Mouse (Mus musculus) midbrain, embryonic 15.5 days (tissue): Measurements from ENCODE around the gene Vav3. TPM values are rescaled to one million over a fixed set of nuclear protein-coding genes. Genes with fewer than 3 reads are reported as not detected.

Experiments used
- ATAC-seq: fragments of 200-750 bp; cut with Nextera tagmentation; replicated peaks from 2 replicates; pipeline ENCODE4 v1.8.0; 2017; ENCODE audit warnings: moderate TSS enrichment
- H3K27ac ChIP-seq: fragments of 300-500 bp; sonication (generic); 2 replicates; pipeline ENCODE4 v1.5.1; 2015; ENCODE audit warnings: mild to moderate bottlenecking, inconsistent platforms
- H3K27me3 ChIP-seq: fragments of 300-500 bp; sonication (generic); replicated peaks from 2 replicates; pipeline ENCODE4 v1.6.1; 2015; ENCODE audit warnings: inconsistent platforms
- H3K36me3 ChIP-seq: fragments of 300-500 bp; sonication (generic); replicated peaks from 2 replicates; pipeline ENCODE4 v1.6.1; 2015; ENCODE audit warnings: inconsistent platforms
- H3K4me1 ChIP-seq: fragments of 300-500 bp; sonication (generic); 2 replicates; pipeline ENCODE4 v1.6.1; 2015; ENCODE audit warnings: inconsistent platforms
- H3K4me2 ChIP-seq: fragments of 300-500 bp; sonication (generic); 2 replicates; pipeline ENCODE4 v1.6.1; 2015; ENCODE audit warnings: inconsistent platforms, mild to moderate bottlenecking, moderate library complexity
- H3K4me3 ChIP-seq: fragments of 300-500 bp; sonication (generic); 2 replicates; pipeline ENCODE4 v1.5.1; 2015; ENCODE audit warnings: mild to moderate bottlenecking, inconsistent platforms
- H3K9ac ChIP-seq: fragments of 300-500 bp; sonication (generic); 2 replicates; pipeline ENCODE4 v1.6.1; 2015; ENCODE audit warnings: mild to moderate bottlenecking, inconsistent platforms
- H3K9me3 ChIP-seq: fragments of 300-500 bp; sonication (generic); 2 replicates; pipeline ENCODE4 v1.6.1; 2016; ENCODE audit warnings: inconsistent platforms
- WGBS: fragments of 180-500 bp; shearing (Covaris S2); methylation state at CpG from one replicate; pipeline ENCODE4 v1.1.7; 2015; ENCODE audit warnings: mixed read lengths; 5-methylcytosine and 5-hydroxymethylcytosine counted together
- polyA plus RNA-seq: library from polyadenylated mRNA; unstranded; fragments of >200 nt; fragmentation: Nextera tagmentation; extraction: Ambion mirVana; gene quantifications from 2 replicates; pipeline ENCODE4 v1.2.1, GENCODE M21; 2015

The Vav3 gene
- polyA plus RNA-seq, 1 experiment from 2014 or later, result 24.3 TPM

- Histone ChIP-seq H3K27me3 (no peaks in the 10 kb centered on the region), H3K4me2 (no peak overlapping the region), H3K9ac (no peak overlapping the region), H3K36me3 (no peaks in the 10 kb centered on the region), H3K4me3 (no peak overlapping the region), H3K4me1 (no peaks in the 10 kb centered on the region), H3K27ac (no peak overlapping the region), H3K9me3 (no peaks in the 10 kb centered on the region)
- 57% methylated on average over 2 of the region's 2 CpGs for WGBS
- ATAC-seq, result 0 out of 2 replicates have a peak, but pooled peaks have one; percentile 9
Measured at GRCm38 (mm10) chr3:109690566-109690965, 350.1 kb downstream of the Vav3 start.

GRCm38 (mm10) chr3:109692613-109693012 is 352.2 kb downstream of the Vav3 start:
- WGBS, result 84% methylated on average over 3 of the region's 3 CpGs
- Histone ChIP-seq H3K9me3 (no peaks in the 10 kb centered on the region), H3K4me3 (no peak overlapping the region), H3K4me2 (no peak overlapping the region), H3K27me3 (no peaks in the 10 kb centered on the region), H3K9ac (no peak overlapping the region), H3K27ac (no peak overlapping the region), H3K36me3 (no peaks in the 10 kb centered on the region), H3K4me1 (no peaks in the 10 kb centered on the region)
- ATAC-seq, result 0 out of 2 replicates have a peak, but pooled peaks have one; percentile 42

DNA sequence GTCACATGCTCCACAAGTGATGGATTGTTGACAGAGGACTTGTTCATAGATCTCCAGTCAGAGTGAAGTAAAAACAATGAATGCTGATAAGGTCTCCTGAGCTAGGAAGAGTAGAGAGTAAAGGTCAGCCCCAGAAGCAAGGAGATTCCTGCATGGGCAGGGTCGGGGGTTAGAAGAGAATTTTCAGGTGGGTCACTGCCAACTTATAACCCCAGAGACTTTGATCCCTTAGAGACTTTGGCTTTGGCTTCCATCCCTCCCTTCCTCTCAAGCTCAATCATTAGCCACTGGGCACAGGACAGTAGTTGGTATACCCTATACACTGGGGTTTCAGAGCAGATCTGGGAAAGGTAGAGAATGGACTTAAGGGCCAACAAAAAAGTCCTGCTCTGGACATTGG is 360.8 kb downstream of the Vav3 start:
- no peak overlapping the region for H3K27ac ChIP-seq
- H3K4me1 ChIP-seq, result no peaks in the 10 kb centered on the region
- H3K4me2 ChIP-seq, result no peak overlapping the region
- no peaks in the 10 kb centered on the region for H3K27me3 ChIP-seq
- no peaks in the 10 kb centered on the region for H3K36me3 ChIP-seq
- H3K9me3 ChIP-seq, result no peaks in the 10 kb centered on the region
- no peak for ATAC-seq
- H3K4me3 ChIP-seq, result no peak overlapping the region
- WGBS, result 94% methylated on average over 1 of the region's 1 CpGs
- no peak overlapping the region for H3K9ac ChIP-seq

- H3K9ac ChIP-seq, result no peak overlapping the region
- no peak overlapping the region for H3K4me2 ChIP-seq
- no peaks in the 10 kb centered on the region for H3K9me3 ChIP-seq
- no peaks in the 10 kb centered on the region for H3K4me1 ChIP-seq
- no peak overlapping the region for H3K4me3 ChIP-seq
- H3K36me3 ChIP-seq, result no peaks in the 10 kb centered on the region
- no peak overlapping the region for H3K27ac ChIP-seq
- WGBS, result 85% methylated on average over 2 of the region's 2 CpGs
- H3K27me3 ChIP-seq, result no peaks in the 10 kb centered on the region
- no peak for ATAC-seq
Measured at GRCm38 (mm10) chr3:109707786-109708460, 367.5 kb downstream of the Vav3 start.

DNA sequence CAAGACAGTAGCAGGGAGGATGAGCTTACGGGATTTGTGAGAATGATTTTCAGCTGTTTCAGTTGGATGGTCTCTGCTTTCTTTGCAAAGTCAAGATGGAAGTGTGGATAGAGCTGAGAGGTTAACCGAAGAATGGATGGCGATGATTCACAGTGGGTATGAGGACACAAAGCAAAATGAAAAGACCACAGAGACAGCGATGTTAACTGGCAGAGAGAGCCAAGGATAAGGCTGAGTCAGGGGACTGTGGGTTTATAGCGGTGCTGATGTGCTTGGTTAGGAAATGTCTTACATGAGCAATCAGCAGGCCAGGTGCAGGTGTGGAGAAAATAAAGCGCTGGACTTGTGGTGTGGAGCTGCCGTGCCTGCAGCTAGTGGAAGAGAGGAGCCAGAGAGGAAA is 371.3 kb downstream of the Vav3 start:
- no peaks in the 10 kb centered on the region for H3K27me3 ChIP-seq
- no peaks in the 10 kb centered on the region for H3K4me1 ChIP-seq
- H3K4me3 ChIP-seq, result no peak overlapping the region
- no peak overlapping the region for H3K4me2 ChIP-seq
- 92% methylated on average over 7 of the region's 7 CpGs for WGBS
- no peak for ATAC-seq
- no peak overlapping the region for H3K27ac ChIP-seq
- H3K9me3 ChIP-seq, result no peaks in the 10 kb centered on the region
- no peak overlapping the region for H3K9ac ChIP-seq
- no peaks in the 10 kb centered on the region for H3K36me3 ChIP-seq

GRCm38 (mm10) chr3:109714476-109714875 is 374.0 kb downstream of the Vav3 start:
- ATAC-seq, result no peak
- no peaks in the 10 kb centered on the region for H3K27me3 ChIP-seq
- no peak overlapping the region for H3K4me2 ChIP-seq
- H3K9ac ChIP-seq, result no peak overlapping the region
- no peak overlapping the region for H3K27ac ChIP-seq
- H3K4me3 ChIP-seq, result no peak overlapping the region
- no peaks in the 10 kb centered on the region for H3K9me3 ChIP-seq
- H3K36me3 ChIP-seq, result no peaks in the 10 kb centered on the region
- H3K4me1 ChIP-seq, result no peaks in the 10 kb centered on the region

DNA sequence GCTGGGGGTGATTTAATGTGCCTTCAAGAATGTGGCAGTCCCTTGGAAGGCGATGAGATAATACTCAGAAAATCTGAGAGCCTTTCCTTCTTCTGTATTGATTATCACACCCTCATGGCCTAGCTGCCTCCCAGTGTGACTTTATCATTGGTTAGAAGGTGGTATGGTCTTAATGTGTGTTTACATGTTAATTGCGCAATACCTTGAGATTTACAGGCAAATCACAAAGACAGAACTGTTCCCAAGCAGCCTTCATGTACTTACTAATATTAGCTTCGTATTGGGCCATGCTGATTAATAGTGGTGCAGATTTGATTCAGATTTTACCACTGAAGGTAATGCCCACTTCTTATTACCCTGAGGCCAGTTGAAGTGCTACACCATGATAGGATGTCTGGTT is 381.3 kb downstream of the Vav3 start:
- Histone ChIP-seq H3K27ac (no peak overlapping the region), H3K4me2 (no peak overlapping the region), H3K9me3 (no peaks in the 10 kb centered on the region), H3K27me3 (no peaks in the 10 kb centered on the region), H3K9ac (no peak overlapping the region), H3K4me1 (no peaks in the 10 kb centered on the region), H3K4me3 (no peak overlapping the region), H3K36me3 (no peaks in the 10 kb centered on the region)
- no peak for ATAC-seq
- 96% methylated on average over 3 of the region's 3 CpGs for WGBS

DNA sequence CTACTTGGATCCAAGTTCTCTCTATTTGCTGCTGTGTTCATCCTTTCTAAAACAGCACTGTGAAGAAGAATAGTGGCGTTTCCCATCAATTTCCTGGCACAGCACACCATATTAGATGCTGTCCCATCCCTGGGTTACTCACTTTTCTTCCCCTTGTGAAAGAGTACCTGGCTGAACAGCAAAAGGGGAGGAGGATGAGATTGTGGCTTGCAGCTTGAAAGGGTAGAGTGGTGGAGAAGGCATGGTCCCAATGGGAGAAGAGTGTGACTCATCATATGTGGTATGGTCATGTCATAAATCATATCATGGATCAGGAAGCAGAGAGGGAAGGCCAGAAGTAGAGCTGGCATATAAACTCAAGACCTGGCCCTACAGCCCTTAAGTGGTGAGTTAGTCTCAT is 386.3 kb downstream of the Vav3 start:
- 85% methylated on average over 1 of the region's 1 CpGs for WGBS
- H3K4me3 ChIP-seq, result no peak overlapping the region
- ATAC-seq, result no peak
- H3K4me1 ChIP-seq, result peaks cover 10% of the 10 kb centered on the region
- H3K27ac ChIP-seq, result no peak overlapping the region
- H3K9me3 ChIP-seq, result no peaks in the 10 kb centered on the region
- H3K9ac ChIP-seq, result no peak overlapping the region
- H3K4me2 ChIP-seq, result no peak overlapping the region
- no peaks in the 10 kb centered on the region for H3K36me3 ChIP-seq
- no peaks in the 10 kb centered on the region for H3K27me3 ChIP-seq

DNA sequence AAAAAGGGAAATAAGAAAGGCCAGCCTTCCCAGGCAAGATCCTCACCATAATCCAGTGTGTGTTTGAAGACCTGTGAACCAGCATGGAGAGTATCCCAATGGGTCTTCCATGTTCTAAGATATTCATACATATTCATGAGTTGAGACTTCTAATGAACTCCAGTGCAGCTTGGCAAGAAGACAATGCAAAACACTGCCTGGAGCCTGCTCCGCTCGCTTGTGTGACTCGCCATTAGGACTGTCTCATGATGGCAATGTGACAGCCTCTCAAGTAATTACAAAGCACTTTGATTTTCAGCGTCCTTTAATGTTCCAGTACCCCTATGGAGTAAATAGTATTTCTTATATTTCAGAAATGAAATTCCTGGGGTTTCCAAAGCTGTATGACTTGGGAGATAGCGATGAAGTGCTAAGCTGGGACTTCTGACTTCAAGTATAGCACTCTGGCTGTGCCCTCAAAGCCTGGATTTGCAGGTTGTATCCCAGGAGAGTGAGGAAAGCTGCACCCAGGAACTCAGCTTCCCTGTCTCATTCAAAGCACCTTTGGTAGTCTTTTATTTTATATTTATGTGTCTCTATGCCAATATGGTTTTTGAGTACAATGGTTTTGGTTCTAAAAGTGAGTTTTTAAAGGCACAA is 391.3 kb downstream of the Vav3 start:
- H3K27me3 ChIP-seq, result no peaks in the 10 kb centered on the region
- no peak overlapping the region for H3K9ac ChIP-seq
- peak; percentile 81 for ATAC-seq
- H3K4me3 ChIP-seq, result no peak overlapping the region
- WGBS, result 19% methylated on average over 5 of the region's 5 CpGs
- H3K27ac ChIP-seq, result peak overlapping the region; percentile 14
- H3K9me3 ChIP-seq, result no peaks in the 10 kb centered on the region
- no peak overlapping the region for H3K4me2 ChIP-seq
- H3K4me1 ChIP-seq, result peaks cover 25% of the 10 kb centered on the region
- H3K36me3 ChIP-seq, result no peaks in the 10 kb centered on the region

GRCm38 (mm10) chr3:109732327-109733182 is 392.1 kb downstream of the Vav3 start:
- Histone ChIP-seq H3K36me3 (no peaks in the 10 kb centered on the region), H3K9me3 (no peaks in the 10 kb centered on the region), H3K4me3 (no peak overlapping the region), H3K9ac (no peak overlapping the region), H3K4me1 (peaks cover 25% of the 10 kb centered on the region), H3K27me3 (no peaks in the 10 kb centered on the region), H3K4me2 (no peak overlapping the region), H3K27ac (peak overlapping the region; percentile 14)
- 41% methylated on average over 10 of the region's 10 CpGs for WGBS
- ATAC-seq, result peak; percentile 95
